Mouse (Mus musculus) cerebellum, adult 2 months (tissue): Measurements from ENCODE around the gene Mmrn2.

Experiments used
- CTCF ChIP-seq: fragments of 200-500 bp; IDR thresholded peaks from 2 replicates; pipeline ENCODE4 v1.5.1; 2011; ENCODE audit warnings: low read depth, mild to moderate bottlenecking, control low read depth, low read length, moderate library complexity, borderline replicate concordance; ENCODE audit not compliant: insufficient read depth
- POLR2A ChIP-seq: fragments of 200-500 bp; IDR thresholded peaks from 2 replicates; pipeline ENCODE4 v1.6.1; 2011; ENCODE audit warnings: low read length, control low read depth, borderline replicate concordance; ENCODE audit not compliant: insufficient read depth

DNA sequence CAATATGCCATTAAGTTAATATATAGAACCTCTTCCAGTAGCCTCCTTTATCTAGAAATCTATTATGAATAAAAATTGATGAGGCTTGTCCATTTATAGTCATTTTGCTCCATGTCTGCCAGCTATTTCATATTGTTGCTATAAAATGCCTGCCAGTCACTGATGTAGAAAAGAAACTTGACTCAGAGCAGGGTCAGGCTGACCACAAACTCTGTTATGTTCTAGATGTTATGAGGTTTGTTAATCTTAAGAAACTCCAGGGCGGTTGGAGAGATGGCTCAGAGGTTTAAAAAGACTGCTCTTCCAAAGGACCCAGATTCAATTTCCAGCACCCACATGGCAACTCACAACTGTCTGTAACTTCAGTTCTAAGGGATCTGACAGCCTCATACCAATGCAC lies 45.8 kb downstream of the Mmrn2 start:
- TF ChIP-seq POLR2A (no peak), CTCF (no peak)
